Mouse (Mus musculus): Measurements from ENCODE around the gene Gm40193.
"Not testable (repeated sequence)": the region's sequence is repeated elsewhere in the genome, so short reads cannot be mapped to it uniquely, and the experiment has no call there.

The Gm40193 gene

GRCm38 (mm10) chr11:70532839-70533238, at the start of gene Gm40193:
Gene Gm40193 (minus strand): TSS chr11:70532939.
- DNase-seq (ENCODE audit: extremely low read depth, low read depth): no peak

DNA sequence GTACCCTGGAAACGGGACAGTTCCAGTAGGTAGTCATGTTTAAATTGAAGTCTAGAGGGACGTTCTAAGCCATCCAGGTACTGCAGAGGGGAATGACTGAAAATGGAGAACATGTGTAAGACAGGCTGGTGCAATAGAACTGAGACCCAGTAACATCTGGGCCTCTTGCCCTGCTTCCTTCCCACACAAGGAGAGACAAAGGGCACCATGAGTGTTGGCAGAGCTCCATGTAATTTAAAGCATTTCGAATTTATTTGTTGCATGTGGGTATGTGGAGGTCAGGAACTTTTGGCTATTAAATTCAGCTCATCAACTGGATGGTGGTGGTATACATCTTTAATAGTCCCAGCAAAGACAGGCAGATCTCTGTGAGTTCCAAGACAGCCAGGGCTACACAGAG, 49.5 kb upstream of the Gm40193 start:
- DNase-seq (ENCODE audit: extremely low read depth, low read depth): no peak

DNA sequence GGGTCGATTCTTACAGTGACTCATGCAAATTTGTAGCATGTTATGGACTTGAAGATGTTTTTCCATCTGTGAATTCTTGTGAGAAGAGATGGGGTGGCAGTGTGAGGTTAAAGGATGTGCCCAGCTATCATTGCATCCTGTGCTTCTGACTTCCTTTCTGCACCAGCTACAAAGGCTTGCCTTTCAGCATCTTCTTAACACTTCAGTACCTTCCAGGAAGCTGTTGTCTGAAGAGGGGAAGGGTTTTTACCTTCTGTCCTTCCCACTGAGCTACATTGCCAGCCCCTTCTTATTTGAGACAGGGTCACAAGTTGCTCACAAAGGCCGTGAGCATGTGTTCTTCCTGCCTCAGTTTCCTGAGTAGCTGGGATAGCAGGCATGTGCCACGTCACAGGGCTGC, 48.2 kb upstream of the Gm40193 start:
- DNase-seq (ENCODE audit: extremely low read depth, low read depth): no peak

GRCm38 (mm10) chr11:70580358-70580720, 47.6 kb upstream of the Gm40193 start:
- no peak for DNase-seq (ENCODE audit: extremely low read depth, low read depth)

DNA sequence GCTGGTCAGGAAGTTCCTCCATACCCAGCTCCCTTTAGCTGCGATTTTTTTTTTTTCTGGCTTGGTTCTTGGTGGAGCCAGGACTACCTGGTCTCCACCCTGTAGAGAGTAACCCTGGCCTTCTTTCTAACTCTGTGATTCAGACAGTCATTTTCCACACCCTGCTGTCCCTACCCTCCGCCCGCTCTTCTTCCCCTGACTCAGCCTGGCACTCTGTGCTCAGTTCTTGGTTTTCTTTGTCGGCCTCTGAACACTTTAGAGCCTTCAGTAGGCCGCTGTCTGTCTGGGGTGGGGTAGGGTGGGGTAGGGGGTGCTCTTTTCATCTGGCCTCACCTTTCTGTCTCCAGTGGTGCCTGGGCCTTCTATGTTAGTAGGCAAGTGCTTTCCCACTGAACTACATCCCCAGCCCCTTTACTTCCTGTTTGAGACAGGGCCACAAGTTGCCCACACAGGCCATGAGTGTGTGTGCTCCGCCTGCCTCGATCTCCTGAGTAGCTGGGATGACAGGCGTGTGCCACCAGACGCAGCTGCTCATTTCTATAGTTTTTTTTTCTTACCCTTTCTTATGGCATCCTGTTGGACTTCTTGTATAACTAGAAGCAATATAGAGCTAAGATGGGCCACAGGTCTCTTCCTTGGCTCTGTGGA, 47.1 kb upstream of the Gm40193 start:
- DNase-seq (ENCODE audit: extremely low read depth, low read depth): no peak

DNA sequence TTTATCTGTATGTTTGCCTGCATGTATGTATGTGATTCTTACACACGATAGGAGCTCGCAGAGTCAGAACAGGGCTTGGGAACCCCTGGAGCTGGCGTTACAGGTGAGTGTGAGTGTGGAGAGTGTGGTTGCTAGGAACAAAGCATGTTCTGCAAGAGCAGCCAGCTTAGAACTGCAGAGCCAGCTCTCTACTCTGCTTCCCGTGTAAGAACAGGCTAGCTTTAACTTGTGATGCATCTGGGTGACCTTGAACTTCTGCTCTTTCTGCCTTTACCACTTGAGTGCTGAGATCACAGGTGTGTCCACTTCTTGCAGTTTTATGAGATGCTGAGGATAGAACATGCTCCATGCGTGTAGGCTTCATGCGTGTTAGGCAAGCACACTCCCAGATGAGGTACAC, 46.2 kb upstream of the Gm40193 start:
- no peak for DNase-seq (ENCODE audit: extremely low read depth, low read depth)

- no peak for DNase-seq (ENCODE audit: extremely low read depth, low read depth)
Observed at GRCm38 (mm10) chr11:70577201-70577600, 44.5 kb upstream of the Gm40193 start.

DNA sequence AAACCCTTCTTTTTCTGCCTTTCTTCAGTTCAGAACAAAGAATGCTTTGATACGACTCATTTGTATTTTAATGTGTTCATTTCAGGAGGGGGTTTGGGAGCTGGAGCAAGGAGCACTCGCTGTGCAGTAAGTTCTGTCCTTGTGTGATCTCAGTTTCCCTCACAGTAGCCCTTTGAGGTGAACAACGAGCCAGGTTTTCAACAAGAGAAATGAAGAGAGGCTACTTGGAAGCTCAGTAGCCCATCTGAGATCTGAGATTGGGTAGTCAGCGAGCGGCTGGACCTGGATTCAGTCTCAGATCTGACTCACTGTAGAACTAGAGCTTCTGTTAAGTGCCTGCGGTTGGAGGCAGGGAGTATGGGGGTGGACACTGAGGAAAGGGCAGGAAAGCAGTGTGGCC, 41.1 kb upstream of the Gm40193 start:
- DNase-seq (ENCODE audit: extremely low read depth, low read depth): no peak

GRCm38 (mm10) chr11:70572348-70572902, 39.7 kb upstream of the Gm40193 start:
- no peak for DNase-seq (ENCODE audit: extremely low read depth, low read depth)

DNA sequence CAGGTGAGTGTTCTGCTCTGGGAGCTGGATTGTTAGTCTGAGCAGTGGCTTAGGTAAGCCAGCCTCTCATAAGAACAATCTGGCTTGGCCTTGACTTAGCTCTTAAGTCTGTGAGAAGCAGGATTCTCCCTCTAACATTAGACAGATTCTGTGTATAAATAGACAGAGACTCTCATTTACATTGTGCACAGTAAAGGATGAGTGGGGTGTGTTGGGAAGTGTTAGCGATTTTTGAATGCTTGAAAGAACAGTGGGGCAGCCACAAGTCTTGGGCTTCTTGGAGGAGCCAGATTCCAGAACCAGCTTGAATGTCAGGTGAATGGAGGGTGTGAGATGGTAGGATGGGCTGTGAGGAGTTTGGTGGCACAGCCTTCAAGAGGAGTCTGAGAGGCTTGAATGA, 38.9 kb upstream of the Gm40193 start:
- no peak for DNase-seq (ENCODE audit: extremely low read depth, low read depth)

DNA sequence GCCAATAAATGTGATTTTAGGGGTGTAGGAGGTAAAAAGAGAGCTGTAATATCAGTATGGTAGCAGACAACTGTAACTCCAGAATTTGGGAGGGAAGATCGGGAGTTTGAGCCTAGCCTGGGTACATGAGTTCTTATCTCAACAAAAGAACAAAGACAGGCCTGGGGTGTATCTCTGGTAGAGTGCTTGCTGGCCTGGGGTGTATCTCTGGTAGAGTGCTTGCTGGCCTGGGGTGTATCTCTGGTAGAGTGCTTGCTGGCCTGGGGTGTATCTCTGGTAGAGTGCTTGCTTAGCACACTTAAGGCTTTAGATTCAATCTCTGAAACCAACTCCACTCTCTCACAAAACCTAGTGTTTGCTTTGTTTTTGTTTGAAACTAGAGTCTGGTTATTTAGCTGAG, 37.9 kb upstream of the Gm40193 start:
- not testable (repeated sequence) for DNase-seq (ENCODE audit: extremely low read depth, low read depth)

GRCm38 (mm10) chr11:70566586-70566985, 33.8 kb upstream of the Gm40193 start:
- DNase-seq (ENCODE audit: extremely low read depth, low read depth): no peak

GRCm38 (mm10) chr11:70564276-70564873, 31.6 kb upstream of the Gm40193 start:
- DNase-seq (ENCODE audit: extremely low read depth, low read depth): no peak

DNA sequence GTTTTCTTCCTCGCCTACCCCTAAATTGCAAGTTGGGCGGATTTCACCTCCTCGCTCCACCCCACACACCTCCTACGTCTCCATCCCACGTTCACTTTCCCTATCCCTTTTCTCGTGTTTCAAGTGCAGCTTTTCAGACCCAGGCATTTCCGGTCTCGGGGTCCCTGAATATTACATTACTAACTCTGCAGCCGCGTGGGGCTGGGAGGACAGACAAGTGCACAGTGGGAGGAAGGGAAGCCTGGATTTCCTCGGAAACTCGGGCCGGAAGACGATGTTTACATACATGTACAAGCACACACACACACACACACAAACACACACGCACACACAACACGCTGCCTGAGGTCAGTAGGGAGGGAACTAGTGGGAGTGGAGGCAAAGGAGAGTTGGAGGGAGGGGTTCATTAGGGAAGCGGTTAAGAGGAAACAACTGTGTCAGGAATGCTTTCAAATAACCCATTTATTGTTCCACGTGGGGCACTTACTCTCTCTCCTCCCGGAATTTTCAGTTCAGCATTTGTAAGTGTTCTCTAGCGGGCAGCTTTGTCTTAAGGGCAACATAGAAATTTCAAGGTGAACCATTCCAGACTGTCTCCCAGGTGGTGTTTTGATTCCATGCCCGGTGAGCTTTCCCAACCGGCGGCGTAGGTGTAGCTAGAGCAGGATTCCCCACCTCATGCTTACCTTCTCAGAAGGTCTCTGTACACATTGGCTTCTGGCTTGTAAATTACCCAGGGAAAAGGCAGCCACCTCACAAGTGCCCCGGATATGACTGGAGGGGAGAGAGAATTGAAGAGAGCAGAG, 30.9 kb upstream of the Gm40193 start:
- DNase-seq (ENCODE audit: extremely low read depth, low read depth): peak; percentile 14

GRCm38 (mm10) chr11:70562995-70563469, 30.3 kb upstream of the Gm40193 start:
- no peak for DNase-seq (ENCODE audit: extremely low read depth, low read depth)

- peak; percentile 49 for DNase-seq (ENCODE audit: extremely low read depth, low read depth)
Observed at GRCm38 (mm10) chr11:70562287-70562994, 29.7 kb upstream of the Gm40193 start, which contains the start of gene Mink1. Gene Mink1 (plus strand): TSS chr11:70562881.

GRCm38 (mm10) chr11:70561937-70562286, 29.2 kb upstream of the Gm40193 start:
- no peak for DNase-seq (ENCODE audit: extremely low read depth, low read depth)

DNA sequence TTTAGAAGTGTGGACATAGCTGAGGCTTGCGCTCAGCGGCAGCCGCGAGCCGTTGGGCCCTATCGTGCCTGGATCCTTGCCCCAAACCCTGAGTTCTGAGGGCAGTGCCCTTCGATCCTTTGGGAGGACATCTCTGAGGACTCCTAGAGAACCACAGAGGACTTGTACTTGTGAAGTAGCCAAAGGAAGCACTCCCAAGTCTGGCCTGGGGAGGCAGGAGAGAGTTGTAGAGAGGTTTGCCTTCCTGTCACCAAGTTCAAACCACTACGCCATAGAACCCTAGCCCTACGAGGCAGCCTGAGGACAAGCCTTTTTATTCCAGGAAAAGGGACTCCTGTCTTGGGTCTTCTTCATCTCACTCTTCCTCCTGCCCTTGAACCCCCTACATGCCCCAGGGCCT, 24.8 kb upstream of the Gm40193 start:
- no peak for DNase-seq (ENCODE audit: extremely low read depth, low read depth)

GRCm38 (mm10) chr11:70553940-70554339, 21.2 kb upstream of the Gm40193 start:
- no peak for DNase-seq (ENCODE audit: extremely low read depth, low read depth)

DNA sequence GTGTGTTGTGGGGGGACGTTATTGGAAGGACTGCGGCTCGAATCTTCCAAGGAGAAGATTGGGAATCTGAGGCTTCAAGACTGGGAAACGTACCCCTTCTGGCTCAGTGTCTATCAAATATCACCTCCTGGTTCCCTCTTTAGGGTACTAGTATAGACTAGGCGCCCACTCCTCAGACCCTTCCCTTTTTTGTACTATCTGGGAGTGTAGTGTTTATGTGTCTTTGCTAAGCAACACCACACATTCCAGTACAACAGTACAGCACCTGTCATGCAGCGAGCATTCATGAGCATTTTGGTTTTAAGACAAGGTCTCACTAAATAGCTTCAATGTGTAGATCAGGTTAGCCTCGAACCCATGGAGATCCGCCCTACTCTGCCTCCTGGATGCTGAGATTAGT, 18.8 kb upstream of the Gm40193 start:
- peak; percentile 58 for DNase-seq (ENCODE audit: extremely low read depth, low read depth)

DNA sequence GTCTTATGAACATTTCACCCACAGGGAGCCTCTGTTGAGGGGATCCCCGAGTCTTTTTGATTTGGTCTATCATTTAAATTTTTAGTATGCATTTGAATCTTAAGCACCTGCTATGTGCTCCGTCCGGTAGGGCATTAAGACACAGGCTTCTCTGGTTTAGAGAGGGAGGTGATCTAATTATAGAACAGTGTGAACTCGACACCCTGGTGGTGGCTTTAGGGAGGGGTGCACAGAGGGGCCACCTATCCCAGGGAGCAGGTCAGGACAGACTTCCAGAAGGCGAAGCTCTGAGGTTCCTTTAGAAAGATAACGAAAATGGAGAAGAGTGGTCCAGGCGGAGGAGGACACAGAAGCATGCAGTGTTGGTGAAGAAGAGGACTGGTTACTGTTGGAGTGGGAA, 11.8 kb upstream of the Gm40193 start:
- no peak for DNase-seq (ENCODE audit: extremely low read depth, low read depth)

GRCm38 (mm10) chr11:70541415-70541814, 8.7 kb upstream of the Gm40193 start:
- DNase-seq (ENCODE audit: extremely low read depth, low read depth): no peak

Measured in MEL-GATA-1-ER (cell line).